Mouse (Mus musculus) hindbrain, embryonic 15.5 days (tissue): ENCODE results near the gene Hoxb4. TPM values are rescaled to one million over a fixed set of nuclear protein-coding genes. Genes with fewer than 3 reads are reported as not detected.

Experiments used
- ATAC-seq: fragments of 200-750 bp; cut with Nextera tagmentation; 2 replicates; pipeline ENCODE4 v1.8.0; 2017; ENCODE audit warnings: low read depth, moderate number of reproducible peaks, moderate TSS enrichment; ENCODE audit not compliant: low FRiP score
- H3K27ac ChIP-seq: fragments of 300-500 bp; sonication (generic); replicated peaks from 2 replicates; pipeline ENCODE4 v1.5.1; 2015; ENCODE audit warnings: mild to moderate bottlenecking, inconsistent platforms
- H3K27me3 ChIP-seq: fragments of 300-500 bp; sonication (generic); 2 replicates; pipeline ENCODE4 v1.6.1; 2015; ENCODE audit warnings: control low read depth, inconsistent platforms
- H3K36me3 ChIP-seq: fragments of 300-500 bp; sonication (generic); 2 replicates; pipeline ENCODE4 v1.6.1; 2015; ENCODE audit warnings: control low read depth, inconsistent platforms
- H3K4me1 ChIP-seq: fragments of 300-500 bp; sonication (generic); replicated peaks from 2 replicates; pipeline ENCODE4 v1.6.1; 2015; ENCODE audit warnings: control low read depth, inconsistent platforms
- H3K4me2 ChIP-seq: fragments of 300-500 bp; sonication (generic); 2 replicates; pipeline ENCODE4 v1.6.1; 2015; ENCODE audit warnings: moderate library complexity, mild to moderate bottlenecking, inconsistent platforms
- H3K4me3 ChIP-seq: fragments of 300-500 bp; sonication (generic); 2 replicates; pipeline ENCODE4 v1.5.1; 2015; ENCODE audit warnings: mild to moderate bottlenecking, inconsistent platforms
- H3K9ac ChIP-seq: fragments of 300-500 bp; sonication (generic); 2 replicates; pipeline ENCODE4 v1.6.1; 2015; ENCODE audit warnings: inconsistent platforms
- H3K9me3 ChIP-seq: fragments of 300-500 bp; sonication (generic); 2 replicates; pipeline ENCODE4 v1.6.1; 2016; ENCODE audit warnings: control low read depth, inconsistent platforms
- WGBS: fragments of 180-500 bp; shearing (Covaris S2); methylation state at CpG from one replicate; pipeline ENCODE4 v1.1.7; 2015; 5-methylcytosine and 5-hydroxymethylcytosine counted together
- polyA plus RNA-seq: library from polyadenylated mRNA; unstranded; fragments of >200 nt; fragmentation: Nextera tagmentation; extraction: Ambion mirVana; gene quantifications from 2 replicates; pipeline ENCODE4 v1.2.1, GENCODE M21; 2015

Hoxb4 gene
- 3.5 and 3.8 TPM in 2 replicates for polyA plus RNA-seq

GRCm38 (mm10) chr11:96317608-96318367 is at the start of gene Hoxb4:
Gene Hoxb4 (plus strand): TSS chr11:96318267.
- ATAC-seq: peak; percentile 42
- H3K27me3 ChIP-seq: peaks cover 59% of the 10 kb centered on the region
- H3K4me3 ChIP-seq: peak within 1 kb of the TSS; percentile 47
- no peaks in the 10 kb centered on the region; the same call in 1 of the 2 replicates for H3K4me1 ChIP-seq
- H3K9ac ChIP-seq: peak within 1 kb of the TSS; percentile 65
- peak within 1 kb of the TSS; percentile 96 for H3K27ac ChIP-seq
- no peaks in the 10 kb centered on the region for H3K36me3 ChIP-seq
- H3K4me2 ChIP-seq: peak within 1 kb of the TSS; percentile 59
- H3K9me3 ChIP-seq: no peaks in the 10 kb centered on the region
- 3% methylated on average over 28 of the region's 28 CpGs for WGBS

GRCm38 (mm10) chr11:96269869-96270268 is 48.2 kb upstream of the Hoxb4 start:
- WGBS: 1% methylated on average over 19 of the region's 19 CpGs
- ATAC-seq: no peak
- peaks cover 14% of the 10 kb centered on the region; the same call in 1 of the 2 replicates for H3K4me1 ChIP-seq
- no peak overlapping the region for H3K4me3 ChIP-seq
- H3K36me3 ChIP-seq: no peaks in the 10 kb centered on the region
- H3K4me2 ChIP-seq: no peak overlapping the region
- H3K27me3 ChIP-seq: peaks cover 85% of the 10 kb centered on the region
- H3K9me3 ChIP-seq: no peaks in the 10 kb centered on the region
- no peak overlapping the region for H3K27ac ChIP-seq
- no peak overlapping the region for H3K9ac ChIP-seq

DNA sequence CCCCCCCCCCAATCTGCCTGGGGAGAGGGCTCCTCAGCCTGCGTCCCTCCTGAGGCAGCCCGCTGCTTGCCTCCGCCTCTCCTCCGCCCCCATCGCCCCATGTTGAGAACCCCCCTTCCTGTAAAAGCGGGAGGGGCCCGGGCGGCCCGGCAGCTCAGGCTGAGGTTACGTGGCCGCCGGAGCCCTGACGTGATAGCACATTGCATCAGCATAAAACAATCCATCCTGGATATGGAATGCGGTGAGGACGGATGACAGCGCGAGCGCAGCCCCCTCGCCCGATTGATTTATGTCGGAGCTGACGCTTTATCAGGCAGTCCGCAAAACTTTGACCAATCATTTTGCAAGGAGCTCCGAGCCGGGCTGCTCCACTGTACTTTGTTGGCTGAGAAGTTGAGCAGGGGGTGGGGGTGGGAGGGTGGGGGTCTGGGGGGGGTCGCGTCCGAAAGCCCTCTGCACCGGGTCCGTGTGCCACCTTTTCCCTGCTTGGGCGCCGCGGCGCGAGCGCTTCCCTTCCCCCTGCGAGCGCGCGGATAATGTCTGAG is 47.0 kb upstream of the Hoxb4 start, which contains the start of gene Hoxb9:
TSS of gene Hoxb9 (plus strand) at position 462 of the 545 bp plus-strand sequence.
- Histone ChIP-seq H3K4me3 (peak within 1 kb of the TSS; percentile 26), H3K27ac (0 out of 2 replicates have a peak within 1 kb of the TSS, but pooled peaks have one; percentile 28), H3K4me1 (peaks cover 14% of the 10 kb centered on the region; the same call in 1 of the 2 replicates), H3K36me3 (no peaks in the 10 kb centered on the region), H3K9ac (no peak within 1 kb of the TSS; the same call in 1 of the 2 replicates), H3K9me3 (no peaks in the 10 kb centered on the region), H3K27me3 (peaks cover 85% of the 10 kb centered on the region), H3K4me2 (peak within 1 kb of the TSS; percentile 43)
- WGBS: 0% methylated on average over 39 of the region's 40 CpGs
- ATAC-seq: no peak

- Histone ChIP-seq H3K4me2 (peak overlapping the region; percentile 43), H3K27ac (no peak overlapping the region), H3K27me3 (peaks cover 85% of the 10 kb centered on the region), H3K9me3 (no peaks in the 10 kb centered on the region), H3K9ac (no peak overlapping the region), H3K36me3 (no peaks in the 10 kb centered on the region), H3K4me3 (peak overlapping the region; percentile 26), H3K4me1 (peaks cover 14% of the 10 kb centered on the region; the same call in 1 of the 2 replicates)
- WGBS: under 1% methylated on average over 52 of the region's 52 CpGs
- no peak for ATAC-seq
Measured at GRCm38 (mm10) chr11:96271541-96272011, 46.5 kb upstream of the Hoxb4 start.

DNA sequence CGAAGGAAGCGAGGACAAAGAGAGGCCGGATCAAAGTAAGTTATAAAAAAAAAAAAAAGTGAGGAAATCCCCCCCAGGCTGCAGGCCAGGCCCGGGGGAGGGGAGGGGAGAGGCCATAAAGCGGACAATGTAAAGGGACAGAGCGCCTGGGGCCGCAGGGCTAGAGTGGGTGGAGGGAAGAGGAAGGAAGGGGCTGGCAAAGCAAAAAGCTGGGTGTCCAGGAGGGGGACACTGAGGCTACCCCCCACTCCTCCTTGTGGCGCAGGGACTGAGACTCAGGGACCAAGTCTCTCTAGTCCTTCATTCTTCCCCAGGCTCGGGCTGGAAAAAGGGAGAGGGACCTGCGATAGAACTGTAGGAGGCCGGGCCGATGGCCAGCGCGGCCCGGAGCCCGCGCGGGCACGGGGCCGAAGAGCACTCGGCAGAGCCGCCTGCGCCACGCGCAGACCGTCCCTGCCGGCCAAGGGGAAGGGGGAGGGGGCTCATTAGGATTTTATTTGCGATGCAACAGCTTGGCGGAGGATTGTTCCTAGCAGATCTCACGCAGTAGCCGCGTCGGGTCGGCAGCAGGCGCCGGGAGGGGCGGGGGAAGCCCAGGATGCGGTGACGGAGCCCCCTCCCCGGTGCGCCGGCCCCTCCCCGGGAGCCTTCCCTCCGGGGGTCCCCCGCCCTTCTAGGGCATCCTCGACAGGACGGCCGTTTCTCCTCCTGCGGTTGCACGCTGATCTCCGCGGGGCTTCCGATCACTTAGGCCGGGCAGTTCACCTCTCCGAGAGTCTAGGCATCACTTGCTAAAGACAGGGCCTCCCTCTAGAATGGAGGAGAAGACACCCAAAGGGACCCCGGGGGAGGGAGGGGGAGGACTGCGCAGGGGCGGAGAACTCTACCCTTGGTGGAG is 45.8 kb upstream of the Hoxb4 start:
- Histone ChIP-seq H3K9me3 (no peaks in the 10 kb centered on the region), H3K27me3 (peaks cover 85% of the 10 kb centered on the region), H3K27ac (0 out of 2 replicates have a peak overlapping the region, but pooled peaks have one; percentile 28), H3K4me3 (peak overlapping the region; percentile 26), H3K9ac (no peak overlapping the region; the same call in 1 of the 2 replicates), H3K36me3 (no peaks in the 10 kb centered on the region), H3K4me1 (peaks cover 14% of the 10 kb centered on the region; the same call in 1 of the 2 replicates), H3K4me2 (peak overlapping the region; percentile 43)
- peak; percentile 54; the same call in 1 of the 2 replicates for ATAC-seq
- WGBS: under 1% methylated on average over 49 of the region's 58 CpGs

GRCm38 (mm10) chr11:96274428-96274827 is 43.6 kb upstream of the Hoxb4 start:
- Histone ChIP-seq H3K36me3 (no peaks in the 10 kb centered on the region), H3K27ac (no peak overlapping the region), H3K27me3 (peaks cover 87% of the 10 kb centered on the region), H3K4me1 (peaks cover 14% of the 10 kb centered on the region; the same call in 1 of the 2 replicates), H3K4me2 (no peak overlapping the region), H3K9ac (no peak overlapping the region), H3K9me3 (no peaks in the 10 kb centered on the region), H3K4me3 (no peak overlapping the region)
- WGBS: 7% methylated on average over 10 of the region's 10 CpGs
- ATAC-seq: no peak

DNA sequence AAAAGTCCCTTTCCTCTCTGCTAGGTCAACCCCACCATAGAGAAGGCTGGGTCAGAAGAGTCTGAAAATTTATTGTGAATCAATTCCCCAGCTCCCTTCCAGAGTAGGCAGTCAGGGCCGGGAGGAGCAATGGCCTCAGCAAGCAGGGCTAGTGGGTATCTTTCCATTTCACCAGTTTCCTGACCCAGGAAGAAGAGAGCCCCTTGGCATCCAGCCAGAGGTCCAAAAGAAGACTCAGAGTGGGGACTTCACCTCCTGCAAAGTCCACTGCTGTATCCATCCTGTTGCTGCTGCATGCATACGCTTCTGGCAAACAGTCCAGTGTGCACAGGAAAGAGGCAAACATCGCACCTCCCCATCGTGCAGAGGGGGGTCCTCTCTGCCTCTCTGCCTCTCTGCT is 42.2 kb upstream of the Hoxb4 start:
- Histone ChIP-seq H3K4me1 (peaks cover 13% of the 10 kb centered on the region; the same call in 1 of the 2 replicates), H3K4me3 (no peak overlapping the region)

DNA sequence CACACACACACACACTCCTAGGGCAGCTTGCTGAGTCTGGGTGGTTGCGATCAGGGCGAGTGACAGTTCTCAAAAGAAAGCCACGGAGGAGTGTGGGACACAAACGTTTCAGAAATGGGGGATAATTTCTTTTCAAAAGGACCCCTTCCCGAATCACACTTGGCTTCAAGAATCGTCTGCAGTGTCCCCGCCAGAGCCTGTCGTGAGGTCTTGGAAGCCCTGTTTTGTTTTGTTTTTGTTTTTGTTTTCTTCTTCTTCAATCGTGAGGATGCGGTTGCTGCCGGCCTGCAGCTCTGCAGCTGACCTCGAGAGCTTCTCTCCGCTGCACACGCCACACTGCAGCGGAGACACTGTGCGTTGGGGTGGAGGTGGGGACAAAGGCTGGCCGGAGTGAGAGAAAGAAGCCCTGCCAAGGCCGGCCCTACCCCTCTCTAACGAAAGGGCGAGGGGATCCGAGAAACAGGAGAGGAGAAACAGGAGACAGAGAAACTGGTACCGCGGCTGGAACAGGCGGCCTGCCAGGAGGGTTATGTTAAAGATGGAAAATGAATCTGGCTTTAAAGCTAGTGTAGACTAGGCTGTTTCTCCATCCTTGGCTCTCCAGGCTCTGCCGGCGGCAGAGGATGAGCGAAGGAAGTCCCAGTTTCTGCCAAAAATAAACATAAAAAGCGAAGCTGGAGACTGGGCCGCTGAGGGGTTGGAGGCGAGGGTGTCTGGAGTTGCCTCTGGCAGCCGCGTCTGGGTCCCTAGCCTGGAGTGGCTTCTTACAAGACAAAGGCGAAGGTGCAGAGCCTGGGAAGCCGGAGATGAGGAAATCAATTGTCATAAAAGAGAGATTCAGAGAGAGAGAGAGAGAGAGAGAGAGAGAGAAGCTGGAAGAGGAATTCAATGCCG is 40.7 kb upstream of the Hoxb4 start:
- Histone ChIP-seq H3K9ac (no peak overlapping the region), H3K27ac (peak overlapping the region; percentile 50), H3K36me3 (no peaks in the 10 kb centered on the region), H3K9me3 (no peaks in the 10 kb centered on the region), H3K27me3 (peaks cover 91% of the 10 kb centered on the region), H3K4me2 (peak overlapping the region; percentile 20), H3K4me1 (peaks cover 2% of the 10 kb centered on the region; the same call in 1 of the 2 replicates), H3K4me3 (no peak overlapping the region)
- ATAC-seq: no peak
- WGBS: 2% methylated on average over 35 of the region's 35 CpGs

More for the DNA sequence above, 42.2 kb upstream of the Hoxb4 start:
- Histone ChIP-seq H3K9me3 (no peaks in the 10 kb centered on the region), H3K9ac (no peak overlapping the region), H3K36me3 (no peaks in the 10 kb centered on the region), H3K4me2 (no peak overlapping the region), H3K27ac (no peak overlapping the region), H3K27me3 (peaks cover 92% of the 10 kb centered on the region)
- 13% methylated on average over 4 of the region's 4 CpGs for WGBS
- no peak for ATAC-seq

- H3K4me1 ChIP-seq: no peaks in the 10 kb centered on the region
- no peak overlapping the region for H3K9ac ChIP-seq
- WGBS: 16% methylated on average over 14 of the region's 14 CpGs
- H3K4me3 ChIP-seq: no peak overlapping the region
- peaks cover 87% of the 10 kb centered on the region for H3K27me3 ChIP-seq
- no peaks in the 10 kb centered on the region for H3K36me3 ChIP-seq
- H3K27ac ChIP-seq: 0 out of 2 replicates have a peak overlapping the region, but pooled peaks have one; percentile 9
- no peaks in the 10 kb centered on the region for H3K9me3 ChIP-seq
- no peak overlapping the region for H3K4me2 ChIP-seq
- ATAC-seq: no peak
Measured at GRCm38 (mm10) chr11:96278324-96278723, 39.7 kb upstream of the Hoxb4 start.

DNA sequence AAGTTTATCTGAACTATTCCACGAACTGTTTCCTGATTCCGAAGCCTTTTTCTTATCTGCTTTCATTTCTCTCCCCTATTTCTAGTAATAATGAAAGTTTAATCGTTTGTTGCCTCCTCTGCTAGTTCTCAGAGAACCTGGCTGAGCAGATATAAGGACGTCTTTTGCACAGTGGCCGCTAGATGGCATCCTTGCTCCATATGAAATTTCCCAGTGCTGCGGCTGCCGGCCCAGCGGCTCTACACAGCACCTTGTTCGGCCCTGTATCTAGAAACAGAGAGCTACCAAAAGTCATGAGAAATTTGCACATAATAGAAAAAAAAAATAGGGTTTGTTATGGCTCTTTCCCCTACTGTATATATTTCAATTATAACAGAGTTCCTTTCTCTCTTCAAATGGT is 39.3 kb upstream of the Hoxb4 start:
- ATAC-seq: peak; percentile 84; the same call in 1 of the 2 replicates
- H3K27me3 ChIP-seq: peaks cover 87% of the 10 kb centered on the region
- no peak overlapping the region for H3K9ac ChIP-seq

More for the DNA sequence above, 39.3 kb upstream of the Hoxb4 start:
- under 1% methylated on average over 9 of the region's 9 CpGs for WGBS
- Histone ChIP-seq H3K27ac (no peak overlapping the region), H3K4me1 (no peaks in the 10 kb centered on the region), H3K9me3 (no peaks in the 10 kb centered on the region), H3K36me3 (no peaks in the 10 kb centered on the region), H3K4me2 (peak overlapping the region; percentile 38), H3K4me3 (no peak overlapping the region)
